Mouse (Mus musculus) limb, embryonic 12.5 days (tissue): Measurements from ENCODE around the gene Ugt1a9. TPM values are rescaled to one million over a fixed set of nuclear protein-coding genes. Genes with fewer than 3 reads are reported as not detected.

Experiments used
- ATAC-seq: fragments of 200-750 bp; cut with Nextera tagmentation; 2 replicates; pipeline ENCODE4 v1.8.0; 2017; ENCODE audit warnings: low read depth, moderate TSS enrichment; ENCODE audit not compliant: insufficient number of reproducible peaks, insufficient read depth, low FRiP score, low TSS enrichment
- H3K27ac ChIP-seq: fragments of 300-500 bp; sonication (generic); 2 replicates; pipeline ENCODE4 v1.5.1; 2016; ENCODE audit warnings: mild to moderate bottlenecking, moderate library complexity
- H3K27me3 ChIP-seq: fragments of 300-500 bp; sonication (generic); 2 replicates; pipeline ENCODE4 v1.6.1; 2016; ENCODE audit warnings: mild to moderate bottlenecking, moderate library complexity
- H3K36me3 ChIP-seq: fragments of 300-500 bp; sonication (generic); 2 replicates; pipeline ENCODE4 v1.6.1; 2016; ENCODE audit warnings: mild to moderate bottlenecking, moderate library complexity
- H3K4me1 ChIP-seq: fragments of 300-500 bp; sonication (generic); replicated peaks from 2 replicates; pipeline ENCODE4 v1.6.1; 2016
- H3K4me2 ChIP-seq: fragments of 300-500 bp; sonication (generic); 2 replicates; pipeline ENCODE4 v1.6.1; 2016; ENCODE audit warnings: mild to moderate bottlenecking, moderate library complexity
- H3K4me3 ChIP-seq: fragments of 300-500 bp; sonication (generic); replicated peaks from 2 replicates; pipeline ENCODE4 v1.5.1; 2016; ENCODE audit warnings: mild to moderate bottlenecking
- H3K9ac ChIP-seq: fragments of 300-500 bp; sonication (generic); replicated peaks from 2 replicates; pipeline ENCODE4 v1.6.1; 2016; ENCODE audit warnings: mild to moderate bottlenecking, moderate library complexity
- H3K9me3 ChIP-seq: fragments of 300-500 bp; sonication (generic); 2 replicates; pipeline ENCODE4 v1.6.1; 2016; ENCODE audit warnings: mild to moderate bottlenecking, moderate library complexity
- WGBS: fragments of 180-500 bp; shearing (Covaris S2); methylation state at CpG from one replicate; pipeline ENCODE4 v1.1.7; 2016; 5-methylcytosine and 5-hydroxymethylcytosine counted together
- polyA plus RNA-seq: library from polyadenylated mRNA; unstranded; fragments of >200 nt; fragmentation: Nextera tagmentation; extraction: Ambion mirVana; gene quantifications from 2 replicates; pipeline ENCODE4 v1.2.1, GENCODE M21; 2016

Ugt1a9 gene
- polyA plus RNA-seq, 1 experiment from 2014 or later: not detected

DNA sequence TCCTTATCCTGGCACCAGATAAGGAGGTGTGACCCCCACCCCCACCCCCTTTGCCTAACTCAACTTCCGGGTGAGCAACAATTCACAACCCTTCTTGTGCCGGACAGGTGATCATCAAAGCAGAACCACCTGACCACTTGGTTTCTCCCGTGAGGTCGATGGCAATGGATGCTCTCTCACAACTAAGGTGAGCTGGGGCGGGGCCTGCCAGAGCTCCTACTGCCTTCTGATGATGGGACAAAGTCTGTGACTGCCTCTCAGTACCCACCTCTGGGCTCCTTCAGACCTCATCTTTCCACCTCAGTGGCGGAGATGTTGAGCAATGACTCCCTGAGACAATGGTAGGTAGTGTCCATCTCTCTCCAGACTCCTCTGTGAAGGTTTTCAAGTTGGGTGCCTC is 175.3 kb downstream of the Ugt1a9 start:
- Histone ChIP-seq H3K9ac (no peak overlapping the region), H3K4me3 (no peak overlapping the region), H3K27me3 (no peaks in the 10 kb centered on the region), H3K27ac (no peak overlapping the region), H3K36me3 (no peaks in the 10 kb centered on the region), H3K9me3 (peaks cover 94% of the 10 kb centered on the region), H3K4me1 (no peaks in the 10 kb centered on the region), H3K4me2 (no peak overlapping the region)
- 77% methylated on average over 6 of the region's 6 CpGs for WGBS
- no peak for ATAC-seq

DNA sequence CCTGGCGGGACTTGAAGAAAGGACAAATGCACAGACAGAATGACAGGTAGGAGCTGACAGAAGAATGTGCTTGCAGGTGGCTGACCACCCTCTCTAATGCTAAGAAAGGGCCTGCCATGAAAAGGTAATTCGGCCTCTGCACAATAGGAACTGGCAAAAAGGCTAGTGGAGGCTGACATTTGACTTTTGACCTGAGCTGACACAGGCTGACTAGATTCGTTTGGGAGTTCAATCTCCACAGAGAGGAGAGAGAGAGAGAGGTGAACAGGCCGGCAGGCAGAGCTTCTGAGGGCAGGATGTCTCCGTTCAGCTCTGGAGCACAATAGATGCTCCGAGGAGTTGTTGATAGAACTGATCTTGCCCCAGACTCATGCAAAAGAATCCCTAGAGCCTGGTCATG is 175.8 kb downstream of the Ugt1a9 start:
- Histone ChIP-seq H3K36me3 (no peaks in the 10 kb centered on the region), H3K4me1 (no peaks in the 10 kb centered on the region), H3K4me3 (no peak overlapping the region), H3K27ac (no peak overlapping the region), H3K27me3 (no peaks in the 10 kb centered on the region), H3K9ac (no peak overlapping the region), H3K9me3 (peaks cover 94% of the 10 kb centered on the region), H3K4me2 (no peak overlapping the region)
- WGBS: 53% methylated on average over 6 of the region's 6 CpGs
- no peak for ATAC-seq

DNA sequence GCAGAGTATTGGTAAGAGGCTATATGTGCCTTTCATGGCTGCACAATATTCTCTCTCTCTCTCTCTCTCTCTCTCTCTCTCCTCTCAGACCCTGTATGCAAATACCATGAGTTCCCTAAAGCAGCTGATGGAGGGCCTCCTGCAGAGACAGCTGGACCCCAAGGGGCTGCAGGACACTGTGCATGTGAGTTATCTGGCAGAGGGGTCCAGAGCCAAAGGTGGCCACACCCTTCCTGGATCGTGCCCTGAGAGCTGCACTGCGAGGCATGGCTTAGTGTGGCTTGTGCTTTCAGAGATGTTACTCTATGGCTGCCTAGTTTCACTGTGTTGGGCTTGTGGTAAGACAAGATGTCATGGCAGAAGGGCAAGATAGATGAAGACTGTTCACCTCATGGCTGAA is 177.1 kb downstream of the Ugt1a9 start:
- Histone ChIP-seq H3K4me3 (no peak overlapping the region), H3K4me1 (no peaks in the 10 kb centered on the region), H3K27me3 (no peaks in the 10 kb centered on the region), H3K36me3 (no peaks in the 10 kb centered on the region), H3K9me3 (peaks cover 96% of the 10 kb centered on the region), H3K9ac (no peak overlapping the region), H3K4me2 (no peak overlapping the region), H3K27ac (no peak overlapping the region)
- 58% methylated on average over 2 of the region's 2 CpGs for WGBS
- no peak for ATAC-seq

DNA sequence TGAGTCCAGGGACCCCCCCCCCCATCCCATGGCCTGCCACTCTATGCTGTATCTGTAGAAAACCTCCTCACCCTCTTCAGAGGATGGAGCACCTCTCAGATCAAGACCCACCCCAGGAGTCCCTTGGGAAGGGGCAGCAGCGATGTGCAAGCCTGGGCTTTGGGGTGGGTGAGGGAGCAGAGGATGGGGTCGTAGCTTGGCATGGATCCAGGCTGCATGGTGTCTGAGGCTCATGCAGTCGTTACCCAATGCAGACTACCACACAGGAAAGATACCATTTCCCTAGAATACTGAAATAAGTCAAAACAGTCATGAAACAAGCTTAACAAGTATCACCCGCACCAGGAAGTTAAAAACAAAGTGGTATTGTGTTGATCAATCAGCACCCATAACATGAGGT is 178.1 kb downstream of the Ugt1a9 start:
- no peak overlapping the region for H3K9ac ChIP-seq
- peaks cover 96% of the 10 kb centered on the region for H3K9me3 ChIP-seq
- no peaks in the 10 kb centered on the region for H3K27me3 ChIP-seq
- no peaks in the 10 kb centered on the region for H3K4me1 ChIP-seq
- no peak overlapping the region for H3K4me3 ChIP-seq
- H3K4me2 ChIP-seq: no peak overlapping the region
- ATAC-seq: no peak
- H3K36me3 ChIP-seq: no peaks in the 10 kb centered on the region
- no peak overlapping the region for H3K27ac ChIP-seq
- WGBS: 73% methylated on average over 4 of the region's 4 CpGs

DNA sequence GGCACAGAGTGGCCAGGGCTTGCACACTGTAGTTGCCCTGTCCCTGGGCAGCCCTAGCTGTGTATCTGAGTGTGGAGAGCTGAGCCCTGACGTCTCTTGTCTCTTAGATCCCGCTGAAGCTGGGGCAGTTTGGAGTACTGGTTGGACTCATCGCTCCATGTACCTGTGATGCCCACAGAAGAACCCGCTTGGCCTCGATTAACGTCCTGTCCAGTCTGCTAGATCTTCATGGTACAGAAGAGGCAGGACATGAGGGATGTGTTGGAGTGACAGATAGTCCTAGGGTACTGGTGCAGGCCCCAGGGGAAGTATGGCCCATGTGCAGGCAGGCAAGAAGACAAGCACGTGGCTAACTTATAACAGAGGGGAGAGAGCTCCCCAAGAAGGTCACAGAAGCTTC is 179.0 kb downstream of the Ugt1a9 start:
- Histone ChIP-seq H3K27ac (no peak overlapping the region), H3K9ac (no peak overlapping the region), H3K27me3 (no peaks in the 10 kb centered on the region), H3K4me1 (no peaks in the 10 kb centered on the region), H3K4me3 (no peak overlapping the region), H3K36me3 (no peaks in the 10 kb centered on the region), H3K9me3 (peaks cover 96% of the 10 kb centered on the region), H3K4me2 (no peak overlapping the region)
- no peak for ATAC-seq
- 75% methylated on average over 7 of the region's 7 CpGs for WGBS

DNA sequence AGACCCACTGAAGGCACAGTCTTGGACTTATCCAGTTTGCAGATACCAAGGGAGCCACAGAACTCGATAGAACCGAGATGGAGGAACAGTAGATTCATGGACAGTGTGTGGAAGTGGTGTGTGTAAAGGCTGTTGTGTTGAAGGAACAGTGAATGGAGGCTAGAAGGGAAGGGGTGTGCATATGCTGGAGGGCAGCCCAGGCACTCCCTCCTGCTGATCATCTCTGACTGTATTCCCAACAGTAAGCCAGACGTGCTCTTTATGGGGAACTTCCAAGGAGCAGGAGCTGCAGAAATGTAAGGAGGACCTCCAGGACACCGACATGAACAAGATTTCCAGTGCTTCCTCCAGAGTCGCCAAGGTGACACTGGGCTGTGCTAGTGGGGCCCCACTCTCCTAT is 179.4 kb downstream of the Ugt1a9 start:
- WGBS: 81% methylated on average over 5 of the region's 5 CpGs
- H3K36me3 ChIP-seq: no peaks in the 10 kb centered on the region
- H3K9ac ChIP-seq: no peak overlapping the region
- peaks cover 96% of the 10 kb centered on the region for H3K9me3 ChIP-seq
- H3K4me1 ChIP-seq: no peaks in the 10 kb centered on the region
- no peak overlapping the region for H3K4me3 ChIP-seq
- no peak overlapping the region for H3K4me2 ChIP-seq
- H3K27ac ChIP-seq: no peak overlapping the region
- no peaks in the 10 kb centered on the region for H3K27me3 ChIP-seq
- ATAC-seq: no peak

DNA sequence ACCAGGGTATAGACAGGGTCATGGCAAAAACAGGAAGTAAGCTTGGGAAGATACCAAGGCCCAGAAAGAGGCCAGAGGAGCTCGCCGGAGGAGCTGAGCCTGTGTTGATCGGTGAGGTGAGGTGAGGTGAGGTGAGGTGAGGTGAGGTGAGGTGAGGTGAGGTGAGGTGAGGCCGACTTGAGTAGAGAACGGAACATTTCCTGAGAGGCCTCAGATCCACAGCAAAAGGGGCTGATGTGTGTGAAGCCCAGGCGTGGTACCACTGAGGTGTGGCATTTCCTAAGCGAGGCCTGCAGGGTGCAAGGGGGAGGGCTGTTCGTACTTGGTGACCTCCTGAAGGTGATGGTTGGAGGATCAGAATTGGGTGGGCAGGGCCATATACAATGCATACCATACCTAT is 182.5 kb downstream of the Ugt1a9 start:
- no peak overlapping the region for H3K9ac ChIP-seq
- H3K4me3 ChIP-seq: no peak overlapping the region
- H3K36me3 ChIP-seq: no peaks in the 10 kb centered on the region
- H3K27me3 ChIP-seq: no peaks in the 10 kb centered on the region
- peaks cover 96% of the 10 kb centered on the region for H3K9me3 ChIP-seq
- no peak overlapping the region for H3K27ac ChIP-seq
- no peaks in the 10 kb centered on the region for H3K4me1 ChIP-seq
- ATAC-seq: no peak
- 74% methylated on average over 8 of the region's 8 CpGs for WGBS
- no peak overlapping the region for H3K4me2 ChIP-seq

DNA sequence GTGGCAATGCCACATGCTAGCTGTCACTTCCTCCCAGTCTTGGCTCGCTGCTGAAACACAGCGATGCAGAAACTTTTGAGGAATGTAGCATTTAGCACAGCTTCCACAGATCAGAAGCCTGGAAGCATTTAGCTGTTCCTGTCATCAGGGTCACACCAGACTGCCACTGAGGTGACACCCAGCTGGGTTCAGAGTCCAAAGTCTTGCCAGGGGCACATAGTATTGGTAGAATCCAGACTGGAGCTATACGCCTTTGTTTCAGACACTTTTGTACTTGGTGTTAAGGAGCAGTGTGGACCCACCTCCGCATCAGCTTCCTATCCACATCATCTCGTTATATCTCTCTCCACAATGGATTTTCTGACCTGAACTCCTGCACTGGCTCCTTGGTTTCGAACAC is 182.9 kb downstream of the Ugt1a9 start:
- ATAC-seq: no peak
- Histone ChIP-seq H3K4me1 (no peaks in the 10 kb centered on the region), H3K4me3 (no peak overlapping the region), H3K36me3 (no peaks in the 10 kb centered on the region), H3K9me3 (peaks cover 94% of the 10 kb centered on the region), H3K4me2 (no peak overlapping the region), H3K27ac (no peak overlapping the region), H3K27me3 (no peaks in the 10 kb centered on the region), H3K9ac (no peak overlapping the region)
- WGBS: 71% methylated on average over 6 of the region's 6 CpGs

DNA sequence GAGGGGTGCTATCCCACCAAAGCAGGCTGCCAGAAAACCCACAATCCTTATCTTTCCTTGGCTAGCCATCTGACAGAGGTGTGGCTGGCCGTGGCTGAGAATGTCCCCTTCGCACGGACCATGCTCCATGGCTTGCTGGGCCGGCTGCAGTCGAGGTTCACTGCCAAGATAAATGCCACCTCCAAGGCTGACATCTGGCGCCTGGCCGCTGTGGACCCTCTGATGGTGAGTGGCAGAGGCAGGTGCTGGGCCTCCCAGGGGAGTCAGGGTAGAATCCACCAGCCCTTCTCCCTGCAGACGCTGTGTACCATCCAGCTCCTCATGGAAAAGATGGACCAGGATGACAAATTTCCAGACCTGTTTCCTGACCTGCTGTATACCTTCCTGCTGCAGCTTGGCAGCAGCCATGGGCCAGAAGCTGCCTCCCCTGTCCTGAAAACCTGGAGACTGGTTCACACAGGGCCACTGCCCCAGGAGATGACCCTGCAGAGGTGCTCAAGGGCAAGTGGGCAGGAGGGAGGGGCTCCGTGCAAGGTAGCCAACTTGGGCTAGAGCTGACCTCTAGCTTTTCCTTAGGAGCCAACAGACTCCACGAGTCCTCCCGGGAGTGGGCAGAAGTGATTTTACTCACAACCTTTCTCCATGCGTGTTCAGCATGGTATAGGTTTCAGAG is 184.3 kb downstream of the Ugt1a9 start:
- no peak overlapping the region for H3K27ac ChIP-seq
- no peak for ATAC-seq
- peaks cover 8% of the 10 kb centered on the region for H3K36me3 ChIP-seq
- H3K9ac ChIP-seq: no peak overlapping the region
- H3K4me3 ChIP-seq: no peak overlapping the region
- peaks cover 88% of the 10 kb centered on the region for H3K9me3 ChIP-seq
- H3K27me3 ChIP-seq: no peaks in the 10 kb centered on the region
- no peaks in the 10 kb centered on the region for H3K4me1 ChIP-seq
- no peak overlapping the region for H3K4me2 ChIP-seq
- 86% methylated on average over 12 of the region's 12 CpGs for WGBS

DNA sequence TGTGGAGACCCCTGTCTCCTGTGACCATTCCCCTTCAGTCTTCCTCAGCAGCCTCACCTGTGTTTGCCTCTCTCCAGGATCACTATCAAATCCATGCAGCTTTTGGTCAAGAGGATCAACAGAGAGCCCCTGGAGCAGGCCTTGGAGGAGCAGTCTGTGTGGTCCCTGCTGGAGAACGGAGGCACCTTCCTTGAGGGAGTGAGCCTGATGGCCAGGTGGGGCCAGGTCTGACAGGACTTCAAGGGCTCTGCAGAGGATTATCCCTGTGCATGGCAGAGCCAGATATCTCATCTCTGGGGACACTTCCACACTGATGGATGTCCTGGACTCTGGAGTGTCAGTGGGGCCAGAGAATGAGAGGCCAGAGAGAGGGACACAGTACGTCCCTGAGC is 184.9 kb downstream of the Ugt1a9 start:
- Histone ChIP-seq H3K4me3 (no peak overlapping the region), H3K27me3 (no peaks in the 10 kb centered on the region), H3K4me2 (no peak overlapping the region), H3K9ac (no peak overlapping the region), H3K4me1 (0 out of 2 replicates have a peak, but pooled peaks cover 2% of the 10 kb centered on the region), H3K9me3 (peaks cover 86% of the 10 kb centered on the region), H3K36me3 (peaks cover 14% of the 10 kb centered on the region), H3K27ac (no peak overlapping the region)
- ATAC-seq: no peak
- WGBS: 53% methylated on average over 2 of the region's 2 CpGs

DNA sequence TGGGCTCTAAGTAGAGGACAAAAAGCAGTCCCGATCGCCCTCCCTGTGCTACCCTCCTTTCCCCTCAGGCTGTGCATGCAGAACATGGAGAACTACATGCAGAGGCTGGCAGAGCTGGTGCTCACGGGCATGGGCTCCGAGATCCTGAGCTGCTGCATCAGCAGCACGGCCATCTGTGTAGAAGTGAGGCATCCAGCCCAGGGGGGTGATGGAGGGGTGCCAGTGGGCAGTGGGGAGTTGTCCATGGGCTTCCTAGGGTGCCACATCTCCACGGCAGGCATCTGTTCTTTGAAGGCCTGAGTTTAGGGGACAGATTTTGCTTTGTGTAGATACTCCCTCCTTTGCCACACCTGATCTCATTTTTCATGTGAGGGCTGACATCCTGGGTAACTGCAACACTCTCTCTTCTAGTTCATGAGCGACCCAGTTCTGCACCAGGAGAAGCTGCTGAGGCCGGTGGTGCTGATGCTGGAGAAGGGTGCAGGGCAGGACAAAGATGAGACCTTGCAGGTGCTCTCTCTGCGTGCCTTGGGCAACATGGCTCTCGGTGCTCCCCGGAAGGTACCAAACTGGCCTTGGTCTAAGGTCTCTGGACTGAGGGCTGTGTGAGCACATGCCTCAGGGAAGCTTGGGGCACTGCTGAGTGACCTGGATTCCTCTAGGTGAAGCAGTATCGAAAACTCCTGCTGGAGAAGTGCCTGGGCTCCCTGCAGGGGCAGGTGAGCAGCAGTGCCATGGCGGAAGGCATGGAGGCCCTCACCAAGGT is 185.6 kb downstream of the Ugt1a9 start:
- Histone ChIP-seq H3K4me2 (no peak overlapping the region), H3K27me3 (no peaks in the 10 kb centered on the region), H3K27ac (no peak overlapping the region), H3K9ac (no peak overlapping the region), H3K4me3 (no peak overlapping the region), H3K4me1 (0 out of 2 replicates have a peak, but pooled peaks cover 2% of the 10 kb centered on the region), H3K36me3 (peaks cover 21% of the 10 kb centered on the region), H3K9me3 (peaks cover 85% of the 10 kb centered on the region)
- 80% methylated on average over 13 of the region's 13 CpGs for WGBS
- no peak for ATAC-seq
